Mouse (Mus musculus) urinary bladder, postnatal 4 days (tissue): Measurements from ENCODE around the gene Olfr726.

Experiments
- DNase-seq, 2 experiments: peaks; one replicate each; pipeline ENCODE4 v3.0.0; 2021 to 2022; ENCODE audit warnings: low spot score in 2 of 2

Gene Olfr726

DNA sequence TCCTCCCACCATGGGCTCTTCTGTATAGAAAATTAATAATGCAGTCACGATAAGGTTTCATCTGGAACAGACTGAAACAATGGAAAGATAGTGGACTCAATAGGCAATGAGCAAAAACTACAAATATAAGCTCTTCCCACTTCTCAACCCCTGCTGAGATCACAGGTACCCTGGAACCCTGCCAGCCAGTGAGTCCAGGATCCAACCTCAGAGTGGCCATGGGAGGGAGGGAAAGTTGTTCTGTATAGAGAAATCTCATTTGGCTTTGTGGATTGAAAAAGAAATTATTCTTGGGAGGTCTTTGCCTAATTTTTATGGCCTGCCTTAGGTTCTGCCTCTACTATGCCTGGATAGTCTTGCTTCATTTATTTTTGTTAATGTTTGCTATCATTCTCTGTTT lies at the start of gene Olfr726:
Olfr726 (minus strand) TSS at position 101 of the 400 bp plus-strand sequence.
- DNase-seq = no peak

DNA sequence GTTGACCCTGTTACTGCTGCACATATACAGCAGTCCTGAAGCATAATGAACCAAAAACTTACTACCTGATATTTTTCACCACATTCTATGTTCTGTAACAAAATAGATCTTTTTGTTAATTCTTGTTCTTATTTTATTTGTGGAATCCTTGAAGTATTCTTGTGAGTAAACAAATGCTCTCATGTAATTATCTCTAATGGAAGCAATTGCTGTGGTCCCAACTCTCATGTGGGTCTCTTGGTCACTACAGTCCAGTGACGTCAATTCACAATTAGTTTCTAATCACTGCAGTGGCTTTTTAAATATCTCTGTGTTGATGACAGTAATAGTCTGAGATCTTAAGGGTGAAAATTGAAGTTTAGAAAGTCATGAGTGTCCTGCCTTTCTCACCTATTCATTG lies 32.1 kb upstream of the Olfr726 start, which contains the start of gene Olfr727:
Olfr727 (plus strand) TSS at position 301 of the 400 bp plus-strand sequence.
- DNase-seq = no peak

DNA sequence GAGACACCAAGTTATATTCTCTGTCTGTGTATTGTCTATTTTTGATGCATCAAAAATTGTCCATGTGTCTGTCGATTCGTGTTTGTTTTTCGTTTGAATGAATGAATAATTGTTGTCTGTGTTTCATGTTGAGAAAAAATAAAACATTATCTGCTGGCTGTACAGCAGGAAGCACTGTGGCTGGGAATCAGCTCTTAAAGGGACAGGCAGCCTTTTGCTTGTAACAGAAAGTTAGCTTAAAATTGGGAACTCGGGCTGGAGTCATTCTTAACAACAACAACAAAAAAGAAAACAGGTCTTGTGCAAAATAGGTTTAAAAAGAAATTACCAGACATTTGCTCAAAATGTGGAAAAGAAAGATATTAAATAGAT lies 28.0 kb downstream of the Olfr726 start:
- DNase-seq = no peak

DNA sequence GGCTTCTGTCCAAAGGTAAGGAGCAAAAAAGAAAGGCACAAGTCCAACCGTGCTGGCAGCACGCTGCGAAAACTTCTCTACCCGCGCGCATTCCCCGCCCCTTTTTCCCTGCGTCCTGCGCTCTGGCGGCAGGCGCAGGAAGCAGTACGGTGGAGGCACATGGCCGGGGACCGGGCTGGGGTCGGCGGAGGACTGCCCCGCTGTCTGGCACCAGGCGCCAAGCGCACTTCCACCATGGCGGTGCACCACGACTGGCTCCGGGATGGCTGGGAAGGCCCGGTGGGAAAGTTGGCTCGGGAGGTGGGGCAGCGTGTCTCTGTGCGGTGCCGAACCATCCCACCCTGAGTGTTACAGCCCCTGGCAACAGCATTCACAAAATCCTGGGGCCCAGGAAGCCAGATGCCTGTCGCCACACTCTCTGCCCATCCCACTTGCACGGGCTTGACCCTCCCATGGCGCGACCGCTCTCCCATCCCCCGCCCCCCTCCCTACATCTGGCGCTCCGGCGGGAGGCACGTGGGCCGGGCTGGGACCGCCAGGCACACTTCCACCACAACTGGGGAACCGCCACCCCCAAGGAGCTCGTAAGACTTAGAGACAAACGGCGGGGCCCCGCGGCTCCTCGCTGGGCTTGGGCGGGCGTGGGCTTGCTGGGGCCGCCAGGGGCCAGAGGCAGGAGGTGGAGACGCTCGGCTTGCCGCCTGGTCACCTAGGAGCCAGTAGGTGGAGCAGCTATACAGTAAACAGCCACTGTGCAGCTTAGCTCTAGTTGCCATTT lies 28.6 kb downstream of the Olfr726 start:
- DNase-seq = peak; percentile 33 to 64

DNA sequence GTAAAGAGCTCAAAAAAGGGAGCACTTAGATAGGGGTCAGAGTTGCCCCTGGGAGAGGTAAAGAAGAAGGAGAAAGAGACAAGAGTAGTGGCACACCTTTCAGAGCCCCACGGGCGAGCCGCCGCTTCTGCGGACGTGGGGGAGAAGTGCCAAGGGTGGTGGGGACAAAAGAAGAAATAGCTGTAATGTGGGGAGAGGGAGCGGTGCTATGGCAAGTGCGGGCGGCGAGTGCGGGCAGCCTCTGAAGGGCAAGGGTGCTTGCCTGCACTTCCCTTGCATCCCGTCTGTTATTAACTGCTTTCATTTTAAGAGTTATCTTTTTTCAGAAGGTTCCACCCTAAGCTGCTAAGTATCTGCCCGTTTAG lies 29.2 kb downstream of the Olfr726 start:
- DNase-seq = no peak

DNA sequence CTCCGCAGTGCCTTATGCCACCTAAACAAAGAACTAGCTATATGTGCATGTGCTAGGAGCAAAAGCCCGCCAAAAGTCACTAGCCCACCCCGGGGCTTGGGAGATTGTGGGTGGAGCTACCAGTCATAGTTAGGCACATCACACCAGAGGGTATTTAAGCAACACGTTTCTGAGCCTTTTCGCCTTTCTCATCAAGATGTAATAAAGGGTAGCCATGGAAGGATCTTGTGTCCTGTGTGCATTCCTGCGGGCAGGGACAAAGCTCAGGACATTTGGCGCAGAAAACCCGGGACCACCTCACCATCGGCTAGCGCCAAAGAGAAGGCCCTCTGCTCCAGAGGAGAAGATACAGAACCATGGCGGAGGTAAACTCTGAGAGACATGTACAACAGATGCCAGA lies 29.6 kb downstream of the Olfr726 start:
- DNase-seq = no peak

DNA sequence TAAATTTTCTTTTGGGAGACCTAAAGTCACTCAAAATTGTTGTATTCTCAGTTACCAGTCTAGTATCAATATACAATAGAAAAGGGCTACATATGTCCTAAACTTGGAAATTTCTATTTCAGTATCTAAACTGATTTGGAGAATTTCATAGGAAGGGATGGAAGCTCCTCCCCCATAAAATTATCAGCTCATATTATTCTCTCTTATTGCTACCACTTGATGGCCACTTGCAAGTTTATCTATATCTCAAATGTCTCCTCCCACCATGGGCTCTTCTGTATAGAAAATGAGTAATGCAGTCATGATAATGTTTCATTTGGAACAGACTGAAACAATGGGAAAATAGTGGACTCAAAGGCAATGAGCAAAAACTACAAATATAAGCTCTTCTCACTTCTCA lies 50.5 kb downstream of the Olfr726 start, which contains the start of gene Olfr725:
Olfr725 (minus strand) TSS at position 101 of the 400 bp plus-strand sequence.
- DNase-seq = no peak
